Mouse (Mus musculus) midbrain, embryonic 14.5 days (tissue): ENCODE data around the gene Jmjd6. TPM values are rescaled to one million over a fixed set of nuclear protein-coding genes. Genes with fewer than 3 reads are reported as not detected.

ENCODE experiments used
- ATAC-seq: fragments of 200-750 bp; cut with Nextera tagmentation; 2 replicates; pipeline ENCODE4 v1.8.0; 2017; ENCODE audit warnings: moderate number of reproducible peaks, moderate library complexity; ENCODE audit not compliant: low FRiP score, low TSS enrichment
- DNase-seq: peaks from one replicate; pipeline ENCODE4 v3.0.0-alpha.2; 2015
- H3K27ac ChIP-seq: fragments of 300-500 bp; sonication (generic); replicated peaks from 2 replicates; pipeline ENCODE4 v1.5.1; 2014; ENCODE audit warnings: mild to moderate bottlenecking, low read depth, low read length, moderate library complexity
- H3K27me3 ChIP-seq: fragments of 300-500 bp; sonication (generic); 2 replicates; pipeline ENCODE4 v1.6.1; 2014; ENCODE audit warnings: low read length, control low read depth, mixed read lengths; ENCODE audit not compliant: control insufficient read depth, insufficient read depth
- H3K36me3 ChIP-seq: fragments of 300-500 bp; sonication (generic); 2 replicates; pipeline ENCODE4 v1.6.1; 2014; ENCODE audit warnings: low read length, control low read depth; ENCODE audit not compliant: control insufficient read depth, insufficient read depth
- H3K4me1 ChIP-seq: fragments of 300-500 bp; sonication (generic); 2 replicates; pipeline ENCODE4 v1.6.1; 2014; ENCODE audit warnings: mild to moderate bottlenecking, antibody characterized with exemption, low read length, control low read depth; ENCODE audit not compliant: control insufficient read depth, insufficient read depth
- H3K4me2 ChIP-seq: fragments of 300-500 bp; sonication (generic); 2 replicates; pipeline ENCODE4 v1.6.1; 2014; ENCODE audit warnings: mild to moderate bottlenecking, low read length, moderate library complexity
- H3K4me3 ChIP-seq: fragments of 300-500 bp; sonication (generic); replicated peaks from 2 replicates; pipeline ENCODE4 v1.5.1; 2014; ENCODE audit warnings: low read depth, low read length
- H3K9ac ChIP-seq: fragments of 300-500 bp; sonication (generic); replicated peaks from 2 replicates; pipeline ENCODE4 v1.6.1; 2014; ENCODE audit warnings: mild to moderate bottlenecking, low read length, moderate library complexity
- H3K9me3 ChIP-seq: fragments of 300-500 bp; sonication (generic); 2 replicates; pipeline ENCODE4 v1.6.1; 2016; ENCODE audit warnings: low read length, control low read depth, mixed read lengths; ENCODE audit not compliant: control insufficient read depth
- WGBS: fragments of 180-500 bp; shearing (Covaris S2); extraction: QIAGEN DNeasy Blood & Tissue Kit; methylation state at CpG from one replicate; pipeline ENCODE4 v1.1.7; 2014; 5-methylcytosine and 5-hydroxymethylcytosine counted together
- polyA plus RNA-seq: library from polyadenylated mRNA; unstranded; fragments of >200 nt; fragmentation: Nextera tagmentation; extraction: Ambion mirVana; gene quantifications from 2 replicates; pipeline ENCODE4 v1.2.1, GENCODE M21; 2014

Gene Jmjd6
- polyA plus RNA-seq, 1 experiment from 2014 or later = 70.8 TPM

GRCm38 (mm10) chr11:116873987-116874386, 30.7 kb upstream of the Jmjd6 start:
- no peak overlapping the region for H3K27ac ChIP-seq
- H3K36me3 ChIP-seq = peaks cover 54% of the 10 kb centered on the region
- 92% methylated on average over 20 of the region's 20 CpGs for WGBS
- no peak overlapping the region for H3K4me2 ChIP-seq
- no peak for ATAC-seq
- no peaks in the 10 kb centered on the region for H3K27me3 ChIP-seq
- no peak overlapping the region for H3K9ac ChIP-seq
- H3K4me1 ChIP-seq = no peaks in the 10 kb centered on the region
- H3K9me3 ChIP-seq = no peaks in the 10 kb centered on the region
- DNase-seq = no peak
- no peak overlapping the region for H3K4me3 ChIP-seq

- H3K4me1 ChIP-seq = no peaks in the 10 kb centered on the region
- ATAC-seq (no peak), DNase-seq (no peak)
- no peak overlapping the region for H3K4me3 ChIP-seq
- WGBS = 93% methylated on average over 9 of the region's 9 CpGs
- no peak overlapping the region for H3K9ac ChIP-seq
- H3K36me3 ChIP-seq = peaks cover 69% of the 10 kb centered on the region
- no peak overlapping the region for H3K4me2 ChIP-seq
- H3K27me3 ChIP-seq = no peaks in the 10 kb centered on the region
- no peak overlapping the region for H3K27ac ChIP-seq
- H3K9me3 ChIP-seq = no peaks in the 10 kb centered on the region
Measured at GRCm38 (mm10) chr11:116871538-116871937, 28.3 kb upstream of the Jmjd6 start.

GRCm38 (mm10) chr11:116869641-116870040, 26.4 kb upstream of the Jmjd6 start:
- no peak overlapping the region for H3K4me3 ChIP-seq
- H3K36me3 ChIP-seq = peaks cover 83% of the 10 kb centered on the region
- WGBS = 95% methylated on average over 4 of the region's 4 CpGs
- no peaks in the 10 kb centered on the region for H3K27me3 ChIP-seq
- H3K4me1 ChIP-seq = no peaks in the 10 kb centered on the region
- no peak for ATAC-seq
- no peak overlapping the region for H3K4me2 ChIP-seq
- H3K9me3 ChIP-seq = no peaks in the 10 kb centered on the region
- DNase-seq = no peak
- no peak overlapping the region for H3K9ac ChIP-seq
- no peak overlapping the region for H3K27ac ChIP-seq

GRCm38 (mm10) chr11:116869223-116869622, 26.0 kb upstream of the Jmjd6 start:
- Histone ChIP-seq H3K9ac (no peak overlapping the region), H3K9me3 (no peaks in the 10 kb centered on the region), H3K27ac (no peak overlapping the region), H3K27me3 (no peaks in the 10 kb centered on the region), H3K4me3 (no peak overlapping the region), H3K36me3 (peaks cover 82% of the 10 kb centered on the region), H3K4me2 (no peak overlapping the region), H3K4me1 (no peaks in the 10 kb centered on the region)
- 88% methylated on average over 8 of the region's 8 CpGs for WGBS
- DNase-seq (no peak), ATAC-seq (no peak)

- Histone ChIP-seq H3K4me1 (no peaks in the 10 kb centered on the region), H3K9me3 (no peaks in the 10 kb centered on the region), H3K9ac (no peak overlapping the region), H3K36me3 (peaks cover 81% of the 10 kb centered on the region), H3K27me3 (no peaks in the 10 kb centered on the region), H3K4me3 (no peak overlapping the region), H3K4me2 (no peak overlapping the region), H3K27ac (no peak overlapping the region)
- DNase-seq (no peak), ATAC-seq (no peak)
- 76% methylated on average over 3 of the region's 3 CpGs for WGBS
Measured at GRCm38 (mm10) chr11:116868129-116868528, 24.9 kb upstream of the Jmjd6 start.

- no peak overlapping the region for H3K27ac ChIP-seq
- H3K4me2 ChIP-seq = no peak overlapping the region
- no peak overlapping the region for H3K4me3 ChIP-seq
- no peaks in the 10 kb centered on the region for H3K4me1 ChIP-seq
- no peaks in the 10 kb centered on the region for H3K27me3 ChIP-seq
- no peaks in the 10 kb centered on the region for H3K9me3 ChIP-seq
- 79% methylated on average over 12 of the region's 12 CpGs for WGBS
- H3K9ac ChIP-seq = no peak overlapping the region
- DNase-seq (no peak), ATAC-seq (no peak)
- peaks cover 84% of the 10 kb centered on the region for H3K36me3 ChIP-seq
Measured at GRCm38 (mm10) chr11:116865945-116866585, 22.8 kb upstream of the Jmjd6 start.

- H3K27me3 ChIP-seq = no peaks in the 10 kb centered on the region
- H3K27ac ChIP-seq = no peak overlapping the region
- no peak overlapping the region for H3K4me2 ChIP-seq
- H3K9me3 ChIP-seq = no peaks in the 10 kb centered on the region
- ATAC-seq (no peak), DNase-seq (no peak)
- peaks cover 86% of the 10 kb centered on the region for H3K36me3 ChIP-seq
- whole genome bisulfite sequencing = 90% methylated on average over 10 of the region's 10 CpGs
- no peak overlapping the region for H3K9ac ChIP-seq
- H3K4me1 ChIP-seq = no peaks in the 10 kb centered on the region
- no peak overlapping the region for H3K4me3 ChIP-seq
Measured at GRCm38 (mm10) chr11:116864444-116864843, 21.2 kb upstream of the Jmjd6 start.

- H3K9me3 ChIP-seq = no peaks in the 10 kb centered on the region
- H3K9ac ChIP-seq = no peak overlapping the region
- DNase-seq (no peak), ATAC-seq (no peak)
- H3K27ac ChIP-seq = no peak overlapping the region
- H3K4me3 ChIP-seq = no peak overlapping the region
- no peaks in the 10 kb centered on the region for H3K27me3 ChIP-seq
- 89% methylated on average over 12 of the region's 12 CpGs for WGBS
- H3K4me1 ChIP-seq = peaks cover 12% of the 10 kb centered on the region
- H3K4me2 ChIP-seq = no peak overlapping the region
- peaks cover 39% of the 10 kb centered on the region for H3K36me3 ChIP-seq
Measured at GRCm38 (mm10) chr11:116857183-116857850, 14.1 kb upstream of the Jmjd6 start.

- peak overlapping the region; percentile 96; the same call in 1 of the 2 replicates for H3K27ac ChIP-seq
- 53% methylated on average over 10 of the region's 10 CpGs for WGBS
- H3K27me3 ChIP-seq = no peaks in the 10 kb centered on the region
- H3K4me3 ChIP-seq = peak overlapping the region; percentile 96
- H3K36me3 ChIP-seq = peaks cover 33% of the 10 kb centered on the region
- peak overlapping the region; percentile 85 for H3K4me2 ChIP-seq
- H3K4me1 ChIP-seq = peaks cover 26% of the 10 kb centered on the region
- H3K9me3 ChIP-seq = no peaks in the 10 kb centered on the region
- peak overlapping the region; percentile 62; the same call in 1 of the 2 replicates for H3K9ac ChIP-seq
- DNase-seq = no peak
- no peak for ATAC-seq
Measured at GRCm38 (mm10) chr11:116854279-116854678, 11.0 kb upstream of the Jmjd6 start.
